ENCODE assay signal across 8 mouse cellular contexts in genomic region chr4:114406355-114407101, GRCm38 (mm10). TPM values are rescaled to one million over a fixed set of nuclear protein-coding genes. Genes with fewer than 3 reads are reported as not detected.
DNase-seq lines count a peak whose midpoint lies in the region; ATAC-seq and TF ChIP-seq lines count a peak whose summit lies in the region.

Trabd2b (plus strand) TSS chr4:114406724.

- H3K27ac ChIP-seq in ES-Bruce4 (ENCODE audit: insufficient read depth, low read length) = no peak within 1 kb of the TSS
- H3K27ac ChIP-seq in forebrain, embryonic 11.5 days (ENCODE audit: low read depth, low read length) = peak within 1 kb of the TSS; percentile 67
- H3K27ac ChIP-seq in hindbrain, embryonic 15.5 days (replicated peaks) = peak within 1 kb of the TSS; percentile 63
- H3K27ac ChIP-seq in liver, embryonic 13.5 days = no peak within 1 kb of the TSS
- peak within 1 kb of the TSS; percentile 79 for H3K27ac ChIP-seq in stomach, embryonic 16.5 days (ENCODE audit: low read length)

- H3K4me2 ChIP-seq in forebrain, embryonic 11.5 days (ENCODE audit: low read depth, low read length, severe bottlenecking) = peak within 1 kb of the TSS; percentile 90
- peak within 1 kb of the TSS; percentile 99 for H3K4me2 ChIP-seq in hindbrain, embryonic 15.5 days
- H3K4me2 ChIP-seq in liver, embryonic 13.5 days = peak within 1 kb of the TSS; percentile 70
- H3K4me2 ChIP-seq in stomach, embryonic 16.5 days (ENCODE audit: low read depth, low read length) = peak within 1 kb of the TSS; percentile 89

- H3K9me3 ChIP-seq in ES-Bruce4 (replicated peaks; ENCODE audit: control insufficient read depth, insufficient read depth, low read length, poor library complexity, severe bottlenecking) = no peaks in the 10 kb centered on the region
- no peaks in the 10 kb centered on the region for H3K9me3 ChIP-seq in forebrain, embryonic 11.5 days (ENCODE audit: control insufficient read depth, low read length)
- H3K9me3 ChIP-seq in hindbrain, embryonic 15.5 days = no peaks in the 10 kb centered on the region
- H3K9me3 ChIP-seq in liver, embryonic 13.5 days (replicated peaks) = no peaks in the 10 kb centered on the region
- H3K9me3 ChIP-seq in stomach, embryonic 16.5 days (replicated peaks; ENCODE audit: control insufficient read depth, low read length) = no peaks in the 10 kb centered on the region

- TF ChIP-seq CTCF in ES-Bruce4 (IDR thresholded peaks at IDR 0.05; ENCODE audit: low read depth, low read length) = no peak

- H3K4me3 ChIP-seq in ES-Bruce4 (ENCODE audit: low read depth, low read length) = peak within 1 kb of the TSS; percentile 75
- peak within 1 kb of the TSS; percentile 74 for H3K4me3 ChIP-seq in forebrain, embryonic 11.5 days (ENCODE audit: low read depth, low read length)
- H3K4me3 ChIP-seq in hindbrain, embryonic 15.5 days = peak within 1 kb of the TSS; percentile 67
- peak within 1 kb of the TSS; percentile 58 for H3K4me3 ChIP-seq in liver, embryonic 13.5 days (replicated peaks)
- peak within 1 kb of the TSS; percentile 73 for H3K4me3 ChIP-seq in stomach, embryonic 16.5 days (replicated peaks; ENCODE audit: low read length)

- peak; percentile 65 for ATAC-seq in forebrain, embryonic 11.5 days (replicated peaks; ENCODE audit: low FRiP score)
- ATAC-seq in hindbrain, embryonic 15.5 days (ENCODE audit: low FRiP score, low read depth) = peak; percentile 45
- peak; percentile 15; the same call in 1 of the 2 replicates for ATAC-seq in liver, embryonic 13.5 days (ENCODE audit: low read depth)
- peak; percentile 48 for ATAC-seq in stomach, embryonic 16.5 days (ENCODE audit: insufficient read depth, low FRiP score)

- no peaks in the 10 kb centered on the region for H3K4me1 ChIP-seq in ES-Bruce4 (ENCODE audit: control insufficient read depth, insufficient read depth, low read length)
- peaks cover 13% of the 10 kb centered on the region for H3K4me1 ChIP-seq in forebrain, embryonic 11.5 days (replicated peaks; ENCODE audit: control insufficient read depth, insufficient read depth, low read length)
- peaks cover 17% of the 10 kb centered on the region for H3K4me1 ChIP-seq in hindbrain, embryonic 15.5 days (replicated peaks)
- H3K4me1 ChIP-seq in liver, embryonic 13.5 days (replicated peaks) = peaks cover 12% of the 10 kb centered on the region
- H3K4me1 ChIP-seq in stomach, embryonic 16.5 days (ENCODE audit: control insufficient read depth, insufficient read depth, low read length) = peaks cover 2% of the 10 kb centered on the region; the same call in 1 of the 2 replicates

- no peak for TF ChIP-seq EP300 in ES-Bruce4 (IDR thresholded peaks at IDR 0.05; ENCODE audit: insufficient read depth, low read depth, low read length)

- no peaks in the 10 kb centered on the region for H3K36me3 ChIP-seq in ES-Bruce4 (ENCODE audit: control insufficient read depth, insufficient read depth, low read length, poor library complexity, severe bottlenecking)
- H3K36me3 ChIP-seq in forebrain, embryonic 11.5 days (ENCODE audit: control insufficient read depth, insufficient read depth, low read length) = no peaks in the 10 kb centered on the region
- H3K36me3 ChIP-seq in hindbrain, embryonic 15.5 days = no peaks in the 10 kb centered on the region
- no peaks in the 10 kb centered on the region for H3K36me3 ChIP-seq in liver, embryonic 13.5 days
- no peaks in the 10 kb centered on the region for H3K36me3 ChIP-seq in stomach, embryonic 16.5 days (ENCODE audit: control insufficient read depth, insufficient read depth, low read length)

- under 1% methylated on average over 52 of the region's 61 CpGs for WGBS in forebrain, embryonic 11.5 days
- under 1% methylated on average over 57 of the region's 61 CpGs for WGBS in hindbrain, embryonic 15.5 days
- WGBS in liver, embryonic 13.5 days (ENCODE audit: insufficient replicate concordance) = 2% methylated on average over 49 of the region's 61 CpGs
- under 1% methylated on average over 60 of the region's 61 CpGs for WGBS in stomach, embryonic 16.5 days

- peak within 1 kb of the TSS; percentile 85 for H3K9ac ChIP-seq in ES-Bruce4 (ENCODE audit: low read depth, poor library complexity, severe bottlenecking)
- H3K9ac ChIP-seq in forebrain, embryonic 11.5 days (ENCODE audit: low read length) = peak within 1 kb of the TSS; percentile 75
- H3K9ac ChIP-seq in hindbrain, embryonic 15.5 days = peak within 1 kb of the TSS; percentile 63
- 0 out of 2 replicates have a peak within 1 kb of the TSS, but pooled peaks have one; percentile 26 for H3K9ac ChIP-seq in liver, embryonic 13.5 days
- H3K9ac ChIP-seq in stomach, embryonic 16.5 days (ENCODE audit: low read length) = peak within 1 kb of the TSS; percentile 80

- no peak for TF ChIP-seq POLR2A in ES-Bruce4 (IDR thresholded peaks at IDR 0.05; ENCODE audit: insufficient read depth, low read length)

- peak; percentile 33 to 50 for DNase-seq in cerebellum, postnatal 10 days
- no peak for DNase-seq in cerebellum, adult 9-10 months
- DNase-seq in forebrain, embryonic 11.5 days (ENCODE audit: low spot score) = peak; percentile 79
- DNase-seq in liver, embryonic 13.5 days = no peak
- no peak for DNase-seq in cerebellum, postnatal 36 days

- peaks cover 20% of the 10 kb centered on the region for H3K27me3 ChIP-seq in ES-Bruce4 (ENCODE audit: control insufficient read depth, insufficient read depth, low read length, poor library complexity, severe bottlenecking)
- peaks cover 5% of the 10 kb centered on the region for H3K27me3 ChIP-seq in forebrain, embryonic 11.5 days (ENCODE audit: control insufficient read depth, insufficient read depth, low read length)
- peaks cover 30% of the 10 kb centered on the region for H3K27me3 ChIP-seq in hindbrain, embryonic 15.5 days
- H3K27me3 ChIP-seq in liver, embryonic 13.5 days = peaks cover 58% of the 10 kb centered on the region
- peaks cover 7% of the 10 kb centered on the region; the same call in 1 of the 2 replicates for H3K27me3 ChIP-seq in stomach, embryonic 16.5 days (ENCODE audit: control insufficient read depth, insufficient read depth, low read length)

RNA-seq across cellular contexts. Expression of gene Trabd2b, which starts in this region (rescaled TPM):
- 0.40 and 0.63 TPM in 2 replicates for polyA plus RNA-seq in ES-Bruce4 (2011; ENCODE audit: insufficient read depth, insufficient read length, low read depth, missing spikeins)
- polyA plus RNA-seq in forebrain, embryonic 11.5 days (2014; fragmentation: Nextera tagmentation; extraction: Ambion mirVana) = 1.4 and 1.7 TPM in 2 replicates
- polyA plus RNA-seq in hindbrain, embryonic 15.5 days (2015; fragmentation: Nextera tagmentation; extraction: Ambion mirVana) = 0.83 and 0.93 TPM in 2 replicates
- polyA plus RNA-seq in liver, embryonic 13.5 days (2015; fragmentation: Nextera tagmentation; extraction: Ambion mirVana) = 0.24 and 0.25 TPM in 2 replicates
- 0.97 and 1.2 TPM in 2 replicates for polyA plus RNA-seq in stomach, embryonic 16.5 days (2015; fragmentation: Nextera tagmentation; extraction: Ambion mirVana)

Comparison
In these comparisons a context has a peak if more than half of its experiments do, and no peak if none do; other contexts are left out.
1. DNase-seq: peak in cerebellum, postnatal 10 days (2 of 2) and forebrain, embryonic 11.5 days (single experiment); none in cerebellum, adult 9-10 months (single experiment), liver, embryonic 13.5 days (single experiment) and cerebellum, postnatal 36 days (0 of 2).
2. Peak in ATAC-seq, H3K4me3 ChIP-seq, H3K27ac ChIP-seq, H3K9ac ChIP-seq and H3K4me2 ChIP-seq in hindbrain, embryonic 15.5 days; RNA of the gene not detected or under 1 TPM.
3. Peak in ATAC-seq, H3K4me3 ChIP-seq, H3K9ac ChIP-seq and H3K4me2 ChIP-seq in liver, embryonic 13.5 days; RNA of the gene not detected or under 1 TPM.
4. H3K27ac ChIP-seq: peak in forebrain, embryonic 11.5 days (single experiment) and stomach, embryonic 16.5 days (single experiment); none in ES-Bruce4 (single experiment) and liver, embryonic 13.5 days (single experiment).
5. H3K9ac ChIP-seq: peak in every context shown above with its lines; median percentile 85 in ES-Bruce4; 80 in stomach, embryonic 16.5 days; 75 in forebrain, embryonic 11.5 days; 63 in hindbrain, embryonic 15.5 days; 26 in liver, embryonic 13.5 days.
6. ATAC-seq: peak in every context shown above with its lines; median percentile 65 in forebrain, embryonic 11.5 days; 48 in stomach, embryonic 16.5 days; 45 in hindbrain, embryonic 15.5 days; 15 in liver, embryonic 13.5 days.
7. Peak in every context shown above with its lines, with median percentiles within 50 percentile points of each other: H3K4me3 ChIP-seq and H3K4me2 ChIP-seq.